Mouse (Mus musculus) midbrain, postnatal 0 days (tissue): ENCODE data around the gene Usf2. TPM values are rescaled to one million over a fixed set of nuclear protein-coding genes. Genes with fewer than 3 reads are reported as not detected.

Source experiments
- ATAC-seq: fragments of 200-750 bp; cut with Nextera tagmentation; 2 replicates; pipeline ENCODE4 v1.8.0; 2017; ENCODE audit warnings: moderate number of reproducible peaks, mild to moderate bottlenecking, moderate TSS enrichment, moderate library complexity; ENCODE audit not compliant: low FRiP score
- DNase-seq: peaks from one replicate; pipeline ENCODE4 v3.0.0-alpha.2; 2015; ENCODE audit warnings: low spot score
- H3K27ac ChIP-seq: fragments of 300-500 bp; sonication (generic); 2 replicates; pipeline ENCODE4 v1.5.1; 2014; ENCODE audit warnings: low read depth, mild to moderate bottlenecking, low read length, mixed read lengths
- H3K27me3 ChIP-seq: fragments of 300-500 bp; sonication (generic); 2 replicates; pipeline ENCODE4 v1.6.1; 2014; ENCODE audit warnings: low read length, control low read depth, mixed read lengths; ENCODE audit not compliant: insufficient read depth
- H3K36me3 ChIP-seq: fragments of 300-500 bp; sonication (generic); 2 replicates; pipeline ENCODE4 v1.6.1; 2014; ENCODE audit warnings: low read length, control low read depth, mixed read lengths; ENCODE audit not compliant: insufficient read depth
- H3K4me1 ChIP-seq: fragments of 300-500 bp; sonication (generic); 2 replicates; pipeline ENCODE4 v1.6.1; 2014; ENCODE audit warnings: mild to moderate bottlenecking, control low read depth, antibody characterized with exemption, low read length, mixed read lengths; ENCODE audit not compliant: insufficient read depth
- H3K4me2 ChIP-seq: fragments of 300-500 bp; sonication (generic); 2 replicates; pipeline ENCODE4 v1.6.1; 2014; ENCODE audit warnings: low read depth, mild to moderate bottlenecking, low read length, mixed read lengths; ENCODE audit not compliant: poor library complexity, severe bottlenecking
- H3K4me3 ChIP-seq: fragments of 300-500 bp; sonication (generic); 2 replicates; pipeline ENCODE4 v1.5.1; 2014; ENCODE audit warnings: low read depth, mild to moderate bottlenecking, low read length, moderate library complexity
- H3K9ac ChIP-seq: fragments of 300-500 bp; sonication (generic); replicated peaks from 2 replicates; pipeline ENCODE4 v1.6.1; 2014; ENCODE audit warnings: mild to moderate bottlenecking, low read length, moderate library complexity, mixed read lengths; ENCODE audit not compliant: poor library complexity, severe bottlenecking
- H3K9me3 ChIP-seq: fragments of 300-500 bp; sonication (generic); 2 replicates; pipeline ENCODE4 v1.6.1; 2016; ENCODE audit warnings: low read length, control low read depth
- CTCF ChIP-seq: IDR thresholded peaks from 2 replicates; pipeline ENCODE4 v1.5.1; 2016; ENCODE audit warnings: antibody characterized with exemption, mild to moderate bottlenecking
- WGBS: fragments of 180-500 bp; shearing (Covaris S2); extraction: QIAGEN DNeasy Blood & Tissue Kit; methylation state at CpG from one replicate; pipeline ENCODE4 v1.1.7; 2014; 5-methylcytosine and 5-hydroxymethylcytosine counted together
- polyA plus RNA-seq: library from polyadenylated mRNA; unstranded; fragments of >200 nt; fragmentation: Nextera tagmentation; extraction: Ambion mirVana; gene quantifications from 2 replicates; pipeline ENCODE4 v1.2.1, GENCODE M21; 2015
- total RNA-seq: library from RNA; depleted of rRNA; stranded (reverse); fragments of >200 nt; gene quantifications from 2 replicates; pipeline ENCODE4 v1.2.3, GENCODE M21; 2014

Gene Usf2
- total and polyA plus RNA-seq, 2 experiments from 2014 or later = 27.0 to 102 TPM

DNA sequence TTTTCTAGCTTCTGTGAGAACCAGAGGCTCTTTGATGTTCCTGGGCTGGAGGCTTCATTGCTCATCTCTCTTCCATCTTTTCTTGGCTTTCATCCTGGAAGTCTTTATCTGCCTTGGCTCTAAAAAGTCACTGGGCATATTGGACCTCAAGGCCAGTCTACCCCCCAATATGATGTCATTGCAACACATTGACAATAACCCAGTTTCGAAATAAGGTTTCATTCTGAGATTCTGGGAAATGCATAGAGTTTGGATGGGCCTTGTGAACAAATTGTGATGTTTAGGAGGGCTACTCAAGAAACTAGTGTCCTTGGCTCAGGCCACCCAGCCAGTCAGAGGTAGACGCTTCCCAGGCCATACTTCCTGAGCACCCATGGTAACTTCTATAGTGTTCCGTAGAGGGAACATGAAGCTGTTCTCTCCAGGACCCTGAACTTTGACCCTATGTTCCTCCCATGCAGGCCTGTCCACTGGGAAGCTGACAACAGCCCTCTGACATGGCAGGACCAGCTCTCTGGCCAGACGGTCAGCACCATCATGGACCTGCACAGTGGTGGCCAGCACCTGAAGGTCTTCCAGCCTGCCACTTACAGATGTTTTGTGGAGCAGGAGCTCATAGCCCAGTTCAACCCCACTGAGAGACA lies 32.0 kb upstream of the Usf2 start:
- DNase-seq = no peak
- Histone ChIP-seq H3K4me2 (no peak overlapping the region), H3K27me3 (no peaks in the 10 kb centered on the region), H3K36me3 (no peaks in the 10 kb centered on the region), H3K27ac (no peak overlapping the region), H3K9ac (no peak overlapping the region), H3K9me3 (no peaks in the 10 kb centered on the region), H3K4me3 (no peak overlapping the region), H3K4me1 (no peaks in the 10 kb centered on the region)
- 82% methylated on average over 4 of the region's 4 CpGs for WGBS
- TF ChIP-seq CTCF = no peak
- no peak for ATAC-seq

DNA sequence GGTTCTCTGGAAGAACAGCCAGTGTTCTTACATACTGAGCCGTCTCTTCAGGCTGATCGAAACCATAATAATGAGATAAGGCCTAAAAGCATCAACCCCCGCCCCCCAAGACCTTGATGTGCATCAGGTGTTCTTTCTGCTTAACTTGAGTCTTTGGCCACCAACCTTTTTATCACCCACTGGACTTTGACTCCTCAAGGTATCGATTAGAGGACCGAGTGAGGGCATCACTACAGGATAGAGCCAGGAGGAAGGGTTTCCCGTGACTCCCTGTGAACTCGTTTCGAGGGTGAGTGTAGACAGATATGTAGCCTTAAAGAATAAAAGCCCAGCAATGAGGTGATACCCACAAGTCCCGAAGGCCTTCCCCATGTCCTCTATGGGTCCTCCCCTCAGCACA lies 28.8 kb upstream of the Usf2 start:
- Histone ChIP-seq H3K36me3 (no peaks in the 10 kb centered on the region), H3K4me2 (no peak overlapping the region), H3K4me3 (no peak overlapping the region), H3K27me3 (no peaks in the 10 kb centered on the region), H3K9me3 (no peaks in the 10 kb centered on the region), H3K27ac (no peak overlapping the region), H3K9ac (no peak overlapping the region), H3K4me1 (no peaks in the 10 kb centered on the region)
- TF ChIP-seq CTCF = no peak
- ATAC-seq = no peak
- 85% methylated on average over 9 of the region's 9 CpGs for WGBS
- DNase-seq = no peak

GRCm38 (mm10) chr7:30981703-30982102 lies 25.1 kb upstream of the Usf2 start:
- no peak for TF ChIP-seq CTCF
- H3K27ac ChIP-seq = no peak overlapping the region
- no peak overlapping the region for H3K9ac ChIP-seq
- no peak overlapping the region for H3K4me3 ChIP-seq
- H3K4me2 ChIP-seq = no peak overlapping the region
- no peaks in the 10 kb centered on the region for H3K36me3 ChIP-seq
- DNase-seq (no peak), ATAC-seq (no peak)
- H3K27me3 ChIP-seq = no peaks in the 10 kb centered on the region
- WGBS = 88% methylated on average over 4 of the region's 4 CpGs
- no peaks in the 10 kb centered on the region for H3K4me1 ChIP-seq
- no peaks in the 10 kb centered on the region for H3K9me3 ChIP-seq

DNA sequence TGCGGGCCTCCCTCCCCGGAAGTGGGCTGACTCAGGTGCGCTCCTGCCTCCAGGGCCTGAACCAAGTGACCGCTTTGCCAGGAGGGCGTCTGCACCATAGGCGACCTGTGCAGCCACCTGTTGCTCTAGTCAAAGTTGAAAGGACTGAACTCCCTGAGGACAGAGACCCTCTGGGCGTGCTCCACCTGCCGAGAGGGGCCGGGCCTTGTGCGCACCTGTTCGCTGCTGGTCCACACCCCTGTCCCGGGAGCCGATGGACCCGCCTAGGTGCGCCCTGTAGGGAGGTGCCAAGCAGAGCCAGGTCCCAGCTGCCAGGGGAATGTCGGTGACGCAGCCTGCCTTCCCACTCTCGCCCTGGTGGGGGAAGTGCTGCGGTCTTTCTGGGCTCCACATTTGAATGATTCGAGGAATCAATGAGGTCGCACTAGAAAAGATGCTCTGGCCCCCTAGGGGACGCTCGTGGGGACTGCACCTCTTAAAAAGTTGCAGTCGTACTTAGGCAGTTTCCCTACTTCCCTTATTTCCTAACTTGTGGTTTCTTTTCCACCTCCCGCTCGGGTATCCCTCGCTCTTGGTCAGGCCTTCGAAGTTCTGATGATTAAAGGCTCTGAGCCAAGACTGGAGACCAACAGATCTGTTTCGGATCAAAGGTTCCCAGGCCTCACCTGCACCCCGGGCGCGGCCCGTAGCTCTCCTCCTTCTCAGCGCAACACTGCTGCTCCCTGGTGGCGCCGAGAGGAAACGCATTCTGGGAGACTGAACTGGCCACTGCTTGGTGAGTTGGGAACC lies 17.1 kb upstream of the Usf2 start, which contains the start of gene Fam187b:
Gene Fam187b, plus strand, starts transcription at position 290 of the 789 bp plus-strand sequence.
- Histone ChIP-seq H3K4me2 (peak within 1 kb of the TSS; percentile 52), H3K27me3 (peaks cover 15% of the 10 kb centered on the region), H3K4me3 (peak within 1 kb of the TSS; percentile 32), H3K9ac (0 out of 2 replicates have a peak within 1 kb of the TSS, but pooled peaks have one; percentile 25), H3K9me3 (no peaks in the 10 kb centered on the region), H3K36me3 (no peaks in the 10 kb centered on the region), H3K4me1 (0 out of 2 replicates have a peak, but pooled peaks cover 4% of the 10 kb centered on the region), H3K27ac (no peak within 1 kb of the TSS)
- ATAC-seq (peak; percentile 71), DNase-seq (peak; percentile 90)
- peak; percentile 72 for TF ChIP-seq CTCF
- under 1% methylated on average over 37 of the region's 37 CpGs for WGBS

GRCm38 (mm10) chr7:30973251-30973500 lies 16.6 kb upstream of the Usf2 start, which contains the start of gene Lsr:
Gene Lsr, minus strand, starts transcription at chr7:30973464.
- Histone ChIP-seq H3K4me3 (peak within 1 kb of the TSS; percentile 32), H3K4me1 (0 out of 2 replicates have a peak, but pooled peaks cover 4% of the 10 kb centered on the region), H3K9ac (0 out of 2 replicates have a peak within 1 kb of the TSS, but pooled peaks have one; percentile 25), H3K4me2 (peak within 1 kb of the TSS; percentile 52), H3K36me3 (no peaks in the 10 kb centered on the region), H3K27me3 (peaks cover 15% of the 10 kb centered on the region), H3K9me3 (no peaks in the 10 kb centered on the region), H3K27ac (no peak within 1 kb of the TSS)
- DNase-seq (no peak), ATAC-seq (peak; percentile 14; the same call in 1 of the 2 replicates)
- no peak for TF ChIP-seq CTCF
- 0% methylated on average over 10 of the region's 19 CpGs for WGBS
